Mouse (Mus musculus) NIH3T3 (cell line): Measurements from ENCODE around the gene Erich4.
"Not testable (repeated sequence)": the region's sequence is repeated elsewhere in the genome, so short reads cannot be mapped to it uniquely, and the experiment has no call there.

Experiments
- DNase-seq: peaks from one replicate; pipeline ENCODE4 v3.0.0-alpha.2; 2012; ENCODE audit warnings: low read depth

Gene Erich4

GRCm38 (mm10) chr7:25576793-25577437 lies 38.8 kb downstream of the Erich4 start:
- not testable (repeated sequence) for DNase-seq

GRCm38 (mm10) chr7:25576308-25576707 lies 39.4 kb downstream of the Erich4 start:
- not testable (repeated sequence) for DNase-seq

- no peak for DNase-seq
These were observed 39.8 kb downstream of the Erich4 start for GRCm38 (mm10) chr7:25575870-25576269.

GRCm38 (mm10) chr7:25575105-25575504 lies 40.6 kb downstream of the Erich4 start:
- no peak for DNase-seq

- not testable (repeated sequence) for DNase-seq
These were observed 41.9 kb downstream of the Erich4 start for GRCm38 (mm10) chr7:25573806-25574205.

GRCm38 (mm10) chr7:25568721-25569120 lies 47.0 kb downstream of the Erich4 start:
- DNase-seq: no peak
